Comparison of ENCODE assay signal across 10 mouse cellular contexts in genomic region chr12:44438884-44439283, GRCm38 (mm10).
DNase-seq lines count a peak whose midpoint lies in the region; ATAC-seq lines count a peak whose summit lies in the region.
"Had no signal": no experiment of that assay in that cellular context is flagged by ENCODE, and none has a peak within 500 bp of the region (broad histone marks: within the 10 kb centered on the region; RNA-seq: fewer than 3 reads in every experiment).

No protein-coding gene starts in this region.

- no peaks in the 10 kb centered on the region for H3K36me3 ChIP-seq in kidney, embryonic 16.5 days (ENCODE audit: insufficient read depth, low read length)
- H3K36me3 ChIP-seq in hindbrain, embryonic 12.5 days: no peaks in the 10 kb centered on the region
- no peaks in the 10 kb centered on the region for H3K36me3 ChIP-seq in midbrain, embryonic 16.5 days (ENCODE audit: control insufficient read depth, insufficient read depth, low read length)
- H3K36me3 ChIP-seq: G1E had no signal

- no peak overlapping the region for H3K4me3 ChIP-seq in kidney, embryonic 16.5 days (ENCODE audit: low read length)
- peak overlapping the region; percentile 29 for H3K4me3 ChIP-seq in hindbrain, embryonic 12.5 days
- peak overlapping the region; percentile 27 for H3K4me3 ChIP-seq in midbrain, embryonic 16.5 days (ENCODE audit: low read depth, low read length)

- no peak for ATAC-seq in kidney, embryonic 16.5 days (ENCODE audit: low FRiP score, low TSS enrichment)
- ATAC-seq in hindbrain, embryonic 12.5 days (ENCODE audit: low FRiP score): peak; percentile 71
- ATAC-seq in midbrain, embryonic 16.5 days: peak; percentile 59; the same call in 1 of the 2 replicates

- no peak overlapping the region for H3K27ac ChIP-seq in kidney, embryonic 16.5 days (ENCODE audit: low read length)
- peak overlapping the region; percentile 69 for H3K27ac ChIP-seq in hindbrain, embryonic 12.5 days
- peak overlapping the region; percentile 72 for H3K27ac ChIP-seq in midbrain, embryonic 16.5 days (ENCODE audit: low read length)

- H3K4me2 ChIP-seq in kidney, embryonic 16.5 days (replicated peaks; ENCODE audit: low read depth, low read length): peak overlapping the region; percentile 19; the same call in 1 of the 2 replicates
- H3K4me2 ChIP-seq in hindbrain, embryonic 12.5 days (replicated peaks): peak overlapping the region; percentile 53
- peak overlapping the region; percentile 50 for H3K4me2 ChIP-seq in midbrain, embryonic 16.5 days (ENCODE audit: low read length)

- H3K9me3 ChIP-seq in kidney, embryonic 16.5 days (ENCODE audit: low read length): no peaks in the 10 kb centered on the region
- no peaks in the 10 kb centered on the region for H3K9me3 ChIP-seq in hindbrain, embryonic 12.5 days (replicated peaks)
- no peaks in the 10 kb centered on the region for H3K9me3 ChIP-seq in midbrain, embryonic 16.5 days (replicated peaks; ENCODE audit: control insufficient read depth, low read length, poor library complexity, severe bottlenecking)

- H3K4me1 ChIP-seq in kidney, embryonic 16.5 days (ENCODE audit: insufficient read depth, low read length): no peaks in the 10 kb centered on the region
- peaks cover 32% of the 10 kb centered on the region for H3K4me1 ChIP-seq in hindbrain, embryonic 12.5 days
- H3K4me1 ChIP-seq in midbrain, embryonic 16.5 days (ENCODE audit: control insufficient read depth, insufficient read depth, low read length): peaks cover 30% of the 10 kb centered on the region

- WGBS in kidney, embryonic 16.5 days: 12% methylated on average over 8 of the region's 8 CpGs
- 3% methylated on average over 8 of the region's 8 CpGs for WGBS in hindbrain, embryonic 12.5 days
- 3% methylated on average over 8 of the region's 8 CpGs for WGBS in midbrain, embryonic 16.5 days

- DNase-seq in kidney, adult 9 months: no peak
- DNase-seq in cerebellum, postnatal 25 days: peak; percentile 66 to 68
- no peak for DNase-seq in layer of hippocampus, adult 9-10 months (ENCODE audit: low spot score)
- no peak for DNase-seq in thymus, adult 18-20 months
- no peak for DNase-seq in gastrocnemius, adult 8-10 months (ENCODE audit: low spot score in 2 of 2)
- DNase-seq: gastrocnemius, postnatal 14 days had no signal

- no peaks in the 10 kb centered on the region for H3K27me3 ChIP-seq in kidney, embryonic 16.5 days (ENCODE audit: insufficient read depth, low read length)
- H3K27me3 ChIP-seq in hindbrain, embryonic 12.5 days: no peaks in the 10 kb centered on the region
- no peaks in the 10 kb centered on the region for H3K27me3 ChIP-seq in midbrain, embryonic 16.5 days (ENCODE audit: control insufficient read depth, insufficient read depth, low read depth, low read length)

- 0 out of 2 replicates have a peak overlapping the region, but pooled peaks have one; percentile 1 for H3K9ac ChIP-seq in kidney, embryonic 16.5 days (replicated peaks; ENCODE audit: low read length)
- H3K9ac ChIP-seq in hindbrain, embryonic 12.5 days: peak overlapping the region; percentile 56
- peak overlapping the region; percentile 49 for H3K9ac ChIP-seq in midbrain, embryonic 16.5 days (ENCODE audit: low read depth, low read length)

Comparison
In these comparisons a context has a peak if more than half of its experiments do, and no peak if none do; other contexts are left out.
1. H3K9ac ChIP-seq: peak in every context shown above with its lines; median percentile 56 in hindbrain, embryonic 12.5 days; 49 in midbrain, embryonic 16.5 days; 1 in kidney, embryonic 16.5 days.
2. DNase-seq: peak in cerebellum, postnatal 25 days (2 of 2); none in kidney, adult 9 months (single experiment), layer of hippocampus, adult 9-10 months (single experiment), thymus, adult 18-20 months (0 of 2) and gastrocnemius, adult 8-10 months (0 of 2).
3. Peak in every context shown above with its lines, with median percentiles within 50 percentile points of each other: H3K4me2 ChIP-seq.